Mouse (Mus musculus): ENCODE data around the gene Phf5a.

DNA sequence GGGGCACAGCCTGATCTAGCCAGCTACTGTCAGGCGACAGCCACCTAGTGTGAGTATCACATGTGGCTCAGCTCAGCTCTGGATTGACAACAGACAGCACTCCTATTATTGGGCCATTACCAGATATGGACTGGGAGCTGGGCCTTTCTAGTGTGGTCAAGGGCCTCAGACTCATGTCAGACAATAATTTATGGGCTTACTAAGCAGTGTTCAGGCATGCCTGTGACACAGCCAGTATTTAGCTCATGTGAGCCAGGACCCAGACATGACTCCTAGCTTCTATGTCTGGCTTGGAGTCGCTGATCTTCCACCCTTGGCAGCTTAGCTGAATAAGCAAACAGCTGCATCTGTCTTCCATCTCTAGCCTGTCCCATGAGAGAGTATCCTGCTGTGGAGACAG, 40.8 kb upstream of the Phf5a start:
- no peak for TF ChIP-seq GATA1 (IDR thresholded peaks at IDR 0.05; ENCODE audit: borderline replicate concordance, low read length)
- TF ChIP-seq FLI1 (IDR thresholded peaks at IDR 0.05; ENCODE audit: low read length) = no peak

All from megakaryocyte, embryonic 14.5 days (primary cell).